Mouse (Mus musculus) thymus, postnatal 10 days (tissue): Measurements from ENCODE around the gene Ssna1.
"Not testable (repeated sequence)": the region's sequence is repeated elsewhere in the genome, so short reads cannot be mapped to it uniquely, and the experiment has no call there.

Experiments
- DNase-seq, 2 experiments: peaks; one replicate each; pipeline ENCODE4 v3.0.0; 2021; ENCODE audit warnings: low spot score in 2 of 2

Gene Ssna1

GRCm38 (mm10) chr2:25262291-25262767 is 9.9 kb downstream of the Ssna1 start, which contains the start of gene Tprn:
Gene Tprn (plus strand): TSS chr2:25262618.
- DNase-seq = peak; percentile 92 to 94

GRCm38 (mm10) chr2:25261870-25262269 is 10.4 kb downstream of the Ssna1 start:
- no peak for DNase-seq

GRCm38 (mm10) chr2:25258887-25259286 is 13.4 kb downstream of the Ssna1 start:
- DNase-seq = no peak

GRCm38 (mm10) chr2:25257250-25257649 is 15.0 kb downstream of the Ssna1 start:
- not testable (repeated sequence) for DNase-seq

- DNase-seq = peak; percentile 40 to 68
These were observed 15.7 kb downstream of the Ssna1 start for GRCm38 (mm10) chr2:25256443-25257109.

- DNase-seq = peak; percentile 78 to 82
These were observed 16.9 kb downstream of the Ssna1 start, which contains the start of gene Tmem203 for GRCm38 (mm10) chr2:25255284-25255779. Gene Tmem203 (plus strand): TSS chr2:25255439.

GRCm38 (mm10) chr2:25252331-25252730 is 19.9 kb downstream of the Ssna1 start:
- DNase-seq = no peak

GRCm38 (mm10) chr2:25246183-25247072 is 25.8 kb downstream of the Ssna1 start, which contains the start of gene AL732309.1:
Gene AL732309.1 (minus strand): TSS chr2:25246863.
- DNase-seq = no peak

- DNase-seq = no peak
These were observed 28.1 kb downstream of the Ssna1 start for GRCm38 (mm10) chr2:25244144-25244543.

- no peak for DNase-seq
These were observed 28.9 kb downstream of the Ssna1 start for GRCm38 (mm10) chr2:25243342-25243741.

GRCm38 (mm10) chr2:25242101-25242506 is 30.1 kb downstream of the Ssna1 start, which contains the start of the genes Rnf208 and Cysrt1:
Gene Rnf208 (plus strand): TSS chr2:25242255.
Gene Cysrt1 (minus strand): TSS chr2:25242452.
- DNase-seq = peak in 1 of 2 experiments; percentile 35

GRCm38 (mm10) chr2:25241438-25241775 is 30.8 kb downstream of the Ssna1 start:
- no peak for DNase-seq

- no peak for DNase-seq
These were observed 31.4 kb downstream of the Ssna1 start for GRCm38 (mm10) chr2:25240723-25241437.

- DNase-seq = no peak
These were observed 31.9 kb downstream of the Ssna1 start for GRCm38 (mm10) chr2:25240310-25240709.

GRCm38 (mm10) chr2:25239766-25240165 is 32.5 kb downstream of the Ssna1 start:
- DNase-seq = no peak

- no peak for DNase-seq
These were observed 34.1 kb downstream of the Ssna1 start for GRCm38 (mm10) chr2:25238106-25238505.

GRCm38 (mm10) chr2:25237522-25237921 is 34.7 kb downstream of the Ssna1 start:
- DNase-seq = no peak

- DNase-seq = no peak
These were observed 35.6 kb downstream of the Ssna1 start, which contains the start of gene Rnf224 for GRCm38 (mm10) chr2:25236614-25237013. Gene Rnf224 (minus strand): TSS chr2:25236787.

GRCm38 (mm10) chr2:25234551-25235220 is 37.6 kb downstream of the Ssna1 start:
- DNase-seq = no peak

- no peak for DNase-seq
These were observed 38.2 kb downstream of the Ssna1 start, which contains the start of gene Slc34a3 for GRCm38 (mm10) chr2:25234050-25234449. Gene Slc34a3 (minus strand): TSS chr2:25234364.

GRCm38 (mm10) chr2:25233421-25233820 is 38.8 kb downstream of the Ssna1 start:
- DNase-seq = no peak
